Mouse (Mus musculus): ENCODE results near the gene Klhdc7a. TPM values are rescaled to one million over a fixed set of nuclear protein-coding genes. Genes with fewer than 3 reads are reported as not detected.

Klhdc7a gene
- polyA plus RNA-seq, 1 experiment: not detected

GRCm38 (mm10) chr4:139935557-139935956 is 32.3 kb downstream of the Klhdc7a start:
- H3K4me1 ChIP-seq (ENCODE audit: control insufficient read depth, insufficient read depth, low read length): no peaks in the 10 kb centered on the region
- no peak overlapping the region for H3K27ac ChIP-seq (ENCODE audit: insufficient read depth, low read depth, low read length)
- TF ChIP-seq CTCF (IDR thresholded peaks at IDR 0.05; ENCODE audit: low read depth, low read length): no peak
- no peak for TF ChIP-seq POLR2A (IDR thresholded peaks at IDR 0.05; ENCODE audit: borderline replicate concordance, low read depth, low read length)
- no peak overlapping the region for H3K4me3 ChIP-seq (ENCODE audit: insufficient read depth, low read length)

GRCm38 (mm10) chr4:139932970-139933801 is 34.6 kb downstream of the Klhdc7a start:
- Histone ChIP-seq H3K27ac (ENCODE audit: insufficient read depth, low read depth, low read length) (no peak overlapping the region), H3K4me1 (ENCODE audit: control insufficient read depth, insufficient read depth, low read length) (no peaks in the 10 kb centered on the region), H3K4me3 (ENCODE audit: insufficient read depth, low read length) (no peak overlapping the region)
- no peak for TF ChIP-seq POLR2A (IDR thresholded peaks at IDR 0.05; ENCODE audit: borderline replicate concordance, low read depth, low read length)
- TF ChIP-seq CTCF (IDR thresholded peaks at IDR 0.05; ENCODE audit: low read depth, low read length): no peak

GRCm38 (mm10) chr4:139931790-139932510 is 35.9 kb downstream of the Klhdc7a start:
- Histone ChIP-seq H3K27ac (ENCODE audit: insufficient read depth, low read depth, low read length) (no peak overlapping the region), H3K4me3 (ENCODE audit: insufficient read depth, low read length) (no peak overlapping the region), H3K4me1 (ENCODE audit: control insufficient read depth, insufficient read depth, low read length) (no peaks in the 10 kb centered on the region)
- no peak for TF ChIP-seq CTCF (IDR thresholded peaks at IDR 0.05; ENCODE audit: low read depth, low read length)
- TF ChIP-seq POLR2A (IDR thresholded peaks at IDR 0.05; ENCODE audit: borderline replicate concordance, low read depth, low read length): no peak

GRCm38 (mm10) chr4:139930885-139931284 is 36.9 kb downstream of the Klhdc7a start:
- Histone ChIP-seq H3K4me1 (ENCODE audit: control insufficient read depth, insufficient read depth, low read length) (no peaks in the 10 kb centered on the region), H3K27ac (ENCODE audit: insufficient read depth, low read depth, low read length) (no peak overlapping the region), H3K4me3 (ENCODE audit: insufficient read depth, low read length) (no peak overlapping the region)
- no peak for TF ChIP-seq POLR2A (IDR thresholded peaks at IDR 0.05; ENCODE audit: borderline replicate concordance, low read depth, low read length)
- no peak for TF ChIP-seq CTCF (IDR thresholded peaks at IDR 0.05; ENCODE audit: low read depth, low read length)

GRCm38 (mm10) chr4:139926161-139926561 is 41.7 kb downstream of the Klhdc7a start:
- Histone ChIP-seq H3K27ac (ENCODE audit: insufficient read depth, low read depth, low read length) (no peak overlapping the region), H3K4me1 (ENCODE audit: control insufficient read depth, insufficient read depth, low read length) (no peaks in the 10 kb centered on the region), H3K4me3 (ENCODE audit: insufficient read depth, low read length) (no peak overlapping the region)
- TF ChIP-seq CTCF (IDR thresholded peaks at IDR 0.05; ENCODE audit: low read depth, low read length) (no peak), POLR2A (IDR thresholded peaks at IDR 0.05; ENCODE audit: borderline replicate concordance, low read depth, low read length) (no peak)

- no peaks in the 10 kb centered on the region for H3K4me1 ChIP-seq (ENCODE audit: control insufficient read depth, insufficient read depth, low read length)
- H3K4me3 ChIP-seq (ENCODE audit: insufficient read depth, low read length): no peak overlapping the region
- TF ChIP-seq CTCF (IDR thresholded peaks at IDR 0.05; ENCODE audit: low read depth, low read length): no peak
- no peak for TF ChIP-seq POLR2A (IDR thresholded peaks at IDR 0.05; ENCODE audit: borderline replicate concordance, low read depth, low read length)
- no peak overlapping the region for H3K27ac ChIP-seq (ENCODE audit: insufficient read depth, low read depth, low read length)
Observed at GRCm38 (mm10) chr4:139925275-139926160, 42.3 kb downstream of the Klhdc7a start.

GRCm38 (mm10) chr4:139916731-139917130 is 51.1 kb downstream of the Klhdc7a start:
- TF ChIP-seq POLR2A (IDR thresholded peaks at IDR 0.05; ENCODE audit: borderline replicate concordance, low read depth, low read length) (no peak), CTCF (IDR thresholded peaks at IDR 0.05; ENCODE audit: low read depth, low read length) (no peak)
- Histone ChIP-seq H3K27ac (ENCODE audit: insufficient read depth, low read depth, low read length) (no peak overlapping the region), H3K4me1 (ENCODE audit: control insufficient read depth, insufficient read depth, low read length) (no peaks in the 10 kb centered on the region), H3K4me3 (ENCODE audit: insufficient read depth, low read length) (no peak overlapping the region)

Other genes with a start within 250 kb of the Klhdc7a start
- gene Pax7, start 134.5 kb downstream of the Klhdc7a start, polyA plus RNA-seq (2012; ENCODE audit: insufficient read depth, insufficient read length, missing spikeins): not detected in 2 replicates

Data from bone marrow macrophage, adult 2 months (primary cell).